Mouse (Mus musculus) small intestine, adult 2 months (tissue): Measurements from ENCODE around the gene Cdca8.
"Not testable (repeated sequence)": the region's sequence is repeated elsewhere in the genome, so short reads cannot be mapped to it uniquely, and the experiment has no call there.

Experiments
- CTCF ChIP-seq: fragments of 200-500 bp; IDR thresholded peaks from 2 replicates; pipeline ENCODE4 v1.5.1; 2012; ENCODE audit warnings: low read depth, mild to moderate bottlenecking, control low read depth, inconsistent platforms, low read length, moderate library complexity, mixed read lengths; ENCODE audit not compliant: insufficient replicate concordance, insufficient read length; ENCODE audit errors: extremely low read depth
- POLR2A ChIP-seq: fragments of 200-500 bp; IDR thresholded peaks from 2 replicates; pipeline ENCODE4 v1.6.1; 2012; ENCODE audit warnings: low read depth, mild to moderate bottlenecking, control low read depth, inconsistent platforms, low read length, moderate library complexity

DNA sequence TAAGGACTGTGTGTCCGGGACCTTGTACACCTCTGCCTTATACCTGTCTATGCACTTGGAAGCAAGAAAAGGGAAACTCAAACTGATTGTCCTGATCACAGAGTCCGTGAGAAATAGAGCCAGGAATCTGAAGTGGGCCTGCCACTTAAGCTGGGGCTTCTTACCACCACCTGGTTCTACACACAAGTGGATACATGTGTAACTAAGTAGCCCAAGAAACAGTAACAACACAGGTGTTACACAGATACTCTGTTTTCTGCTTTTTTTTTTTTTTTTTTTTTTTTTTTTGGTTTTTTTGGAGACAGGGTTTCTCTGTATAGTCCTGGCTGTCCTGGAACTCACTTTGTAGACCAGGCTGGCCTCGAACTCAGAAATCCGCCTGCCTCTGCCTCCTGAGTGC lies at the start of gene Cdca8:
- TF ChIP-seq POLR2A, CTCF: not testable (repeated sequence)
